Mouse (Mus musculus): ENCODE measurements around the gene Ugt2a2.
"Not testable (repeated sequence)": the region's sequence is repeated elsewhere in the genome, so short reads cannot be mapped to it uniquely, and the experiment has no call there.

Ugt2a2 gene

DNA sequence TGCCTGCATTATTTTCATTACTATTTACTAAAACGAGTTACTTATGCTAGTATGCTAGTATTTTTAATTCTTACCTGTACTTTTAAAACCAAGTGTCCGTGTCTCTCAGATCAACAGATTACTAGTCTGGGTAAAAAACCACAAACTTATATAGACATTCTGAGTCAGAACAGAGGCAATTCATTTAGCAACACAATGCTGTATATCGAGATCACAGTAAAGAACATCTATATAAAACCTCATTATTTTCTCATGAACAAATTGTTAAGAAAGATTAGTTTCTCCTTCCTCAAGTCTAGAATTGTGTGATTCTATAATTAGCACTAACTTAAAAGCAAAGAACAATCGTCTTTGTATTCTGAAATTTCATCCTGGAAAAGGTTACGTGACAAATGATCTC lies at the start of gene Ugt2a2:
Gene Ugt2a2 (minus strand): TSS at position 101 of the 400 bp plus-strand sequence.
- DNase-seq (ENCODE audit: low spot score): no peak

- not testable (repeated sequence) for DNase-seq (ENCODE audit: low spot score)
Measured at GRCm38 (mm10) chr5:87523561-87523960, 41.5 kb upstream of the Ugt2a2 start.

- DNase-seq (ENCODE audit: low spot score): no peak
Measured at GRCm38 (mm10) chr5:87505776-87506458, 23.9 kb upstream of the Ugt2a2 start.

GRCm38 (mm10) chr5:87502687-87503086 lies 20.6 kb upstream of the Ugt2a2 start:
- no peak for DNase-seq (ENCODE audit: low spot score)

DNA sequence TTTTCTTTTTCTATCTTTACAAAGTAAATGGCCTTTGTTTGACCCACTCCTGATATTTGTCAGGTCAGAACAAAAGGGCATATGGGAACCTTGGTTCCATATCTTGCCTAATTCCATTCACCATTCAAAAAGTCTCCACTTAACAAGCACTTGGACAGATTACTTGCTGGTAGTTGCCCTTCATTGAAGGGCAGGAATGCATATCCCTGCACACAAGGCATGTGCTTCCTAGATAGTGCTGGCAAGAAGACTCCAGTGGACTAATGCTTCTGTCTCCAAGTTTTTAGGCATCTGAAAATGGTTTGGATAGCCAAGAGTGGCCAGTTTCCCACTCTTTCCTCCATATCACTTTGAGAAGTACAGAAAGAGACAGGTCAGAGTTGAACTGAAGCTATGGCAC lies 17.3 kb upstream of the Ugt2a2 start:
- no peak for DNase-seq (ENCODE audit: low spot score)

DNA sequence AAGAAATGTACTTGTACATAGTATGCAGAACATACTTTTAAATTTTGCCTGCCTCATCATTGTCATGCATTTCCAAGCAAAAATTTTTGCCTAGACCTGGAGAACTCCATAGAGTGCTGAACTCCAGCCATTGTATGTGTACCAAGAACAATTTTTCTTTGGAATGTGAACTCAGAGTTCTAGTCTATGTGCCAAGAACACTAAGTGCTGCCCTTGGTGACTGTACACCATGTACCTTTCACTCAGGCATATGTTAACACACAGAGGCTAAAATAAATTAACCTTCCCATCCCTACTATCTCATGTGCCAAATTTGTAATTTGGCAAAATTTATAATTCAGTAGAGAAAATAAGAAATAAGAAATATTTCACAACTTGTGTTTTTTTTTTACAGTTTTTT lies 16.9 kb upstream of the Ugt2a2 start:
- no peak for DNase-seq (ENCODE audit: low spot score)

DNA sequence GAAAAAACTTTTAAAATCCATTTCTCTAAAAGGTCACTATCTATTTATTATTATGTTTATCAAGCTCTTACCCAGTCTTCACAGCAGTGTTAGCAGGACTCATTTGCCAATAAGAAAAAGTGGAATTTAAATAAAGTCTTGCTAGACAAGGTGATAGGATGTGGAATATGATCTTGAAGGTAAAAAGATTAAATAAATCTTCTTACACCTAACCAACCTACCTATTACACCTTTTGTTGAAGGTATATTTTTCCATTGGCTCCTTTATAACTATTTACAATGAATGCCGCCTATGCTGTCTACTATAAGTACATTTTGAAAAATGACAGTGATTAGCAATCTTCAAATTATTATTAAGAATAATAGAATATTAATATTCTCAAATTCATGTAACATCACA lies 8.7 kb upstream of the Ugt2a2 start, which contains the start of gene Ugt2a1:
Gene Ugt2a1 (minus strand): TSS at position 101 of the 400 bp plus-strand sequence.
- DNase-seq (ENCODE audit: low spot score): no peak

DNA sequence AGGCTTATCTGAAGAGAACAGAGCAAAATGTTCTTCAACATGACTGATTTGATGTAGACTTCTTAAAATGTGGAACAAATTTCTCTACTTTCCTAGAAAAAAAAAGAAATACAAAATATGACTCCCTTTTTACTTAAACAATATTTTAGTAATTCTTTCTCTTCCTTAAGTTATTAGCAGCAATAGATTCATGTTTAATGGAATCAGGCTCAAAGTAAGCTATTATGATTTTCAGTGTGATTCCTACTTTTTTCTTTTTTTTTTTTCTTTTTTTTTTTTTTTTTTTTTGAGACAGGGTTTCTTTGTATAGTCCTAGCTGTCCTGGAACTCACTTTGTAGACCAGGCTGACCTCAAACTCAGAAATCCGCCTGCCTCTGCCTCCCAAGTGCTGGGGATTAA lies 4.6 kb upstream of the Ugt2a2 start, which contains the start of gene Gm43638:
Gene Gm43638 (minus strand): TSS at position 101 of the 400 bp plus-strand sequence.
- not testable (repeated sequence) for DNase-seq (ENCODE audit: low spot score)

GRCm38 (mm10) chr5:87458810-87459209 lies 23.2 kb downstream of the Ugt2a2 start:
- no peak for DNase-seq (ENCODE audit: low spot score)

- DNase-seq (ENCODE audit: low spot score): no peak
Measured at GRCm38 (mm10) chr5:87457701-87458100, 24.4 kb downstream of the Ugt2a2 start.

- DNase-seq (ENCODE audit: low spot score): no peak
Measured at GRCm38 (mm10) chr5:87456216-87456850, 25.7 kb downstream of the Ugt2a2 start.

DNA sequence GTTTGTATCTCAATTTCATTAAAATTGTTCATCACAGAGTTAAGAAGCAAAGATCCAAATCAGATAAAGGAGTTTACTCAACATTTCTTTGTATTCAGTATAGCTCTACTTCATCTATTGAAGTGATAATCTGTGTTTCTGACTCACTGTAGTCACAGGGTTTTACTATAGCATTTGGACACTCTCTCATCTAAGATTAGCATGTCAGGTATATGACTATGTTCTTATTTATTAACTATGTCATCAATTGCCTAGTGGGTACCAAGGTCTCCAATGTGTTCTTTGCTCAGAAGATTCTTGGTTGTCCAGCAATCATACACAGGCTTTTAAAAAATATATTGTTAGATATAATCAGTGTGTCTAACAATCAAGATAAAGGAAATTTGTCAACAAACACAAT lies 26.5 kb downstream of the Ugt2a2 start:
- DNase-seq (ENCODE audit: low spot score): no peak

DNA sequence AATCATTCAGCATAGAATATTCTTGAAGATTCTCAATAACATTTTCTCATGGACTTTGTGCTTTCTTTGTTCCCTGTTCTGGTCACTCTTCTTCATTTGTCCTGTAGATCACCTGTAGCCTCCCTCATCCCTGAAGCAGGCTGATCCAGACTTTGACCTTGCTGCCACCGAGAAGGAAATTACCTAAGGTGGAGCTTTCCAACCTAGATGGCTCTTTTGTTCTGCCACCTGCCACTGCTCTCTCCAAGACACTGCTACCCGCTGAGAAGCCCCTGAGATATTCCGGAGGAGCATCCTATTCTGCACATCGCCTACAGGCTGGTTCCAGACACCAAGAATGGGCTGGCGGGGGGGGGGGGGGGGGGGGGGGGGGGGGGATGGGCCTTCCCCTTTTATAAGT lies 29.5 kb downstream of the Ugt2a2 start:
- DNase-seq (ENCODE audit: low spot score): not testable (repeated sequence)

DNA sequence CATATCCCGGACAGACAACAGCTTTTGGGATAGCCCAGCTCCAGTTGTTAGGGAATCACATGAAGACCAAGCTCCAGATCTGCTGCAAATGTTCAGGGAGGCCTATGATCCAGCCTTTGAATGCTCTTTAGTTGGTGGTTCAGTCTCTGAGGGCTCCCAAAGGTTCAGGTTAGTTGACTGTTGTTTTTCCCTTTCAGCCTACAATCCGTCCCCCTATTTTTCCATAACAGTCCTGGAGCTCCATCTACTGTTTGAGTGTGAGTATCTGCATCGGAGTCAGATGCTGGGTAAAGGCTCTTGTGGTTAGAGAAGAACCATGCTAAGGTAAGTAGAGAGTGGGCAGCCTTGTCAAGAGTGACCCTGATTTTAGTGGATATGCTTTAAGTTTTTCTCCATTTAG lies 45.8 kb downstream of the Ugt2a2 start:
- DNase-seq (ENCODE audit: low spot score): no peak

- no peak for DNase-seq (ENCODE audit: low spot score)
Measured at GRCm38 (mm10) chr5:87425676-87426075, 56.4 kb downstream of the Ugt2a2 start.

- not testable (repeated sequence) for DNase-seq (ENCODE audit: low spot score)
Measured at GRCm38 (mm10) chr5:87424041-87424440, 58.0 kb downstream of the Ugt2a2 start, which contains the start of gene Ugt2b38. TSS of gene Ugt2b38 (minus strand) at chr5:87424203.

Measured in layer of hippocampus, adult 9-10 months (tissue).